Mouse (Mus musculus) CD8-positive naive resting alpha-beta T cell, adult 2 months (primary cell): ENCODE results near the gene Tmod3.
"Not testable (repeated sequence)": the region's sequence is repeated elsewhere in the genome, so short reads cannot be mapped to it uniquely, and the experiment has no call there.

Experiments used
- DNase-seq, 2 experiments: peaks; one replicate each; pipeline ENCODE4 v3.0.0; 2022; ENCODE audit warnings: low read depth in 2 of 2, low spot score in 2 of 2

Gene Tmod3

GRCm38 (mm10) chr9:75504311-75504710, 55.1 kb downstream of the Tmod3 start:
- DNase-seq, result no peak

GRCm38 (mm10) chr9:75498571-75498970, 60.9 kb downstream of the Tmod3 start:
- DNase-seq, result no peak

- DNase-seq, result no peak
Measured at GRCm38 (mm10) chr9:75495945-75496344, 63.5 kb downstream of the Tmod3 start.

GRCm38 (mm10) chr9:75494407-75495005, 65.0 kb downstream of the Tmod3 start:
- no peak for DNase-seq

GRCm38 (mm10) chr9:75488255-75488654, 71.2 kb downstream of the Tmod3 start:
- not testable (repeated sequence) for DNase-seq

- DNase-seq, result no peak
Measured at GRCm38 (mm10) chr9:75485231-75485630, 74.2 kb downstream of the Tmod3 start.

- DNase-seq, result no peak
Measured at GRCm38 (mm10) chr9:75480536-75481075, 78.9 kb downstream of the Tmod3 start.

- DNase-seq, result no peak
Measured at GRCm38 (mm10) chr9:75479106-75479725, 80.2 kb downstream of the Tmod3 start.

- DNase-seq, result no peak
Measured at GRCm38 (mm10) chr9:75477212-75477611, 82.2 kb downstream of the Tmod3 start.

GRCm38 (mm10) chr9:75468297-75468696, 91.2 kb downstream of the Tmod3 start:
- peak; percentile 13 to 18 for DNase-seq

GRCm38 (mm10) chr9:75467581-75467980, 91.9 kb downstream of the Tmod3 start:
- DNase-seq, result no peak

- DNase-seq, result no peak
Measured at GRCm38 (mm10) chr9:75466641-75467040, 92.8 kb downstream of the Tmod3 start.

- no peak for DNase-seq
Measured at GRCm38 (mm10) chr9:75465856-75466255, 93.6 kb downstream of the Tmod3 start.

- no peak for DNase-seq
Measured at GRCm38 (mm10) chr9:75463050-75463660, 96.3 kb downstream of the Tmod3 start.

- no peak for DNase-seq
Measured at GRCm38 (mm10) chr9:75455684-75456083, 103.8 kb downstream of the Tmod3 start.

GRCm38 (mm10) chr9:75453994-75454393, 105.5 kb downstream of the Tmod3 start:
- DNase-seq, result no peak

GRCm38 (mm10) chr9:75448021-75448420, 111.4 kb downstream of the Tmod3 start:
- DNase-seq, result no peak
